Mouse (Mus musculus) CH12.LX (cell line): ENCODE measurements at regions not wholly inside any gene's neighbourhood (a gene's known extent, or its start where the extent isn't known, plus 50 kb on each side); places are given as distances from the start of the nearest gene placed in this dataset.

Experiments used
- DNase-seq: peaks from one replicate; pipeline ENCODE4 v3.0.0-alpha.2; 2013; ENCODE audit errors: extremely low read depth
- H3K27ac ChIP-seq: 2 replicates; pipeline ENCODE4 v1.5.1; 2012; ENCODE audit warnings: low read depth, mild to moderate bottlenecking, control low read depth, moderate library complexity; ENCODE audit not compliant: insufficient read depth
- H3K27me3 ChIP-seq: replicated peaks from 2 replicates; pipeline ENCODE3; 2012; ENCODE audit warnings: inconsistent platforms
- H3K36me3 ChIP-seq, 2 experiments: replicated peaks in 1 of 2; 2 replicates each; pipeline versions ENCODE3 to v1.6.1; 2012; ENCODE audit warnings: inconsistent platforms in 1 of 2, low read length in 1 of 2, mild to moderate bottlenecking in 1 of 2, mixed read lengths in 1 of 2, moderate library complexity in 1 of 2; ENCODE audit not compliant: control insufficient read depth in 1 of 2, insufficient read depth in 1 of 2
- H3K4me1 ChIP-seq, 2 experiments: 2 replicates each; pipeline ENCODE4 v1.6.1; 2012; ENCODE audit warnings: inconsistent platforms in 1 of 2, moderate library complexity in 1 of 2; ENCODE audit not compliant: insufficient read depth in 2 of 2, control insufficient read depth in 1 of 2
- H3K4me2 ChIP-seq: 2 replicates; pipeline ENCODE4 v1.6.1; 2012; ENCODE audit warnings: low read depth, mild to moderate bottlenecking, control low read depth; ENCODE audit not compliant: poor library complexity, insufficient read depth, severe bottlenecking
- H3K4me3 ChIP-seq, 3 experiments: fragments of 150-350 bp in 1 of 3; sonication (generic) in 1 of 3; replicated peaks in 1 of 3; 2 replicates each; pipeline versions ENCODE3 to v1.5.1; 2011 to 2012; ENCODE audit warnings: low read depth in 2 of 3, low read length in 2 of 3, mild to moderate bottlenecking in 2 of 3, moderate library complexity in 2 of 3, control low read depth in 1 of 3, improper control_type of control experiment in 1 of 3, inconsistent platforms in 1 of 3, mixed read lengths in 1 of 3; ENCODE audit not compliant: poor library complexity in 1 of 3
- H3K79me2 ChIP-seq: replicated peaks from 2 replicates; pipeline ENCODE4 v1.6.1; 2012; ENCODE audit warnings: mild to moderate bottlenecking, moderate library complexity; ENCODE audit not compliant: control insufficient read depth, poor library complexity, insufficient read depth, severe bottlenecking; ENCODE audit errors: extremely low read depth
- H3K9ac ChIP-seq: 2 replicates; pipeline ENCODE4 v1.6.1; 2012; ENCODE audit warnings: low read depth, mild to moderate bottlenecking, control low read depth, moderate library complexity; ENCODE audit not compliant: insufficient read depth
- H3K9me3 ChIP-seq: replicated peaks from 2 replicates; pipeline ENCODE3; 2012; ENCODE audit warnings: low read length, inconsistent platforms, mixed read lengths
- BHLHE40 ChIP-seq: IDR thresholded peaks from 2 replicates; pipeline ENCODE4 v1.6.1; 2011; ENCODE audit warnings: mild to moderate bottlenecking, low read depth, low read length, improper control_type of control experiment
- CHD1 ChIP-seq: IDR thresholded peaks from 2 replicates; pipeline ENCODE4 v1.6.1; 2012; ENCODE audit warnings: low read depth, low read length, improper control_type of control experiment, inconsistent platforms
- CHD2 ChIP-seq: IDR thresholded peaks from 2 replicates; pipeline ENCODE4 v1.6.1; 2011; ENCODE audit warnings: low read length, improper control_type of control experiment
- CTCF ChIP-seq, 2 experiments: IDR thresholded peaks in 1 of 2; conservative IDR thresholded peaks in 1 of 2; 2 replicates each; pipeline ENCODE4 v1.5.1; 2011 to 2012; ENCODE audit warnings: low read depth in 2 of 2, low read length in 2 of 2, improper control_type of control experiment in 1 of 2, inconsistent platforms in 1 of 2, mild to moderate bottlenecking in 1 of 2, moderate library complexity in 1 of 2
- ELF1 ChIP-seq: IDR thresholded peaks from 2 replicates; pipeline ENCODE4 v1.6.1; 2014; ENCODE audit warnings: low read depth, mild to moderate bottlenecking, inconsistent platforms, low read length, improper control_type of control experiment
- MAX ChIP-seq: IDR thresholded peaks from 2 replicates; pipeline ENCODE4 v1.6.1; 2011; ENCODE audit warnings: low read length, improper control_type of control experiment
- MEF2A ChIP-seq: IDR thresholded peaks from 2 replicates; pipeline ENCODE4 v1.6.1; 2014; ENCODE audit warnings: low read depth, mild to moderate bottlenecking, inconsistent platforms, low read length, improper control_type of control experiment, borderline replicate concordance
- NELFE ChIP-seq: IDR thresholded peaks from 2 replicates; pipeline ENCODE4 v1.6.1; 2011; ENCODE audit warnings: low read depth, low read length, improper control_type of control experiment
- POLR2AphosphoS2 ChIP-seq: IDR thresholded peaks from 2 replicates; pipeline ENCODE4 v1.6.1; 2011; ENCODE audit warnings: low read depth, low read length, improper control_type of control experiment
- RCOR1 ChIP-seq: conservative IDR thresholded peaks from 2 replicates; pipeline ENCODE4 v1.6.1; 2012; ENCODE audit warnings: low read depth, mild to moderate bottlenecking, inconsistent platforms, low read length, improper control_type of control experiment
- TCF12 ChIP-seq: IDR thresholded peaks from 2 replicates; pipeline ENCODE4 v1.6.1; 2014; ENCODE audit warnings: low read depth, mild to moderate bottlenecking, inconsistent platforms, low read length, improper control_type of control experiment
- USF1 ChIP-seq: IDR thresholded peaks from 2 replicates; pipeline ENCODE4 v1.6.1; 2014; ENCODE audit warnings: low read depth, mild to moderate bottlenecking, inconsistent platforms, low read length, improper control_type of control experiment
- ZMIZ1 ChIP-seq: IDR thresholded peaks from 2 replicates; pipeline ENCODE4 v1.6.1; 2012; ENCODE audit warnings: low read depth, mild to moderate bottlenecking, inconsistent platforms, low read length, improper control_type of control experiment
- ZNF384 ChIP-seq: IDR thresholded peaks from 2 replicates; pipeline ENCODE4 v1.6.1; 2012; ENCODE audit warnings: low read depth, low read length, improper control_type of control experiment, inconsistent platforms
- dilution Hi-C: fragments of 300-500 bp; cut with MboI; formaldehyde crosslinking; loops from 2 replicates; pipeline ENCODE4 v1.14.3; 2020; ENCODE audit warnings: low sequenced_read_pairs; ENCODE audit not compliant: extremely low pct_unique_long_range_greater_than_20kb, extremely low pct_ligation_motif_present
- in situ Hi-C: fragments of 300-500 bp; cut with MboI; formaldehyde crosslinking; loops from 3 replicates; pipeline ENCODE4 v1.14.3; 2019; ENCODE audit warnings: low sequenced_read_pairs, low pct_ligation_motif_present, low pct_unique_long_range_greater_than_20kb, mixed read lengths

DNA sequence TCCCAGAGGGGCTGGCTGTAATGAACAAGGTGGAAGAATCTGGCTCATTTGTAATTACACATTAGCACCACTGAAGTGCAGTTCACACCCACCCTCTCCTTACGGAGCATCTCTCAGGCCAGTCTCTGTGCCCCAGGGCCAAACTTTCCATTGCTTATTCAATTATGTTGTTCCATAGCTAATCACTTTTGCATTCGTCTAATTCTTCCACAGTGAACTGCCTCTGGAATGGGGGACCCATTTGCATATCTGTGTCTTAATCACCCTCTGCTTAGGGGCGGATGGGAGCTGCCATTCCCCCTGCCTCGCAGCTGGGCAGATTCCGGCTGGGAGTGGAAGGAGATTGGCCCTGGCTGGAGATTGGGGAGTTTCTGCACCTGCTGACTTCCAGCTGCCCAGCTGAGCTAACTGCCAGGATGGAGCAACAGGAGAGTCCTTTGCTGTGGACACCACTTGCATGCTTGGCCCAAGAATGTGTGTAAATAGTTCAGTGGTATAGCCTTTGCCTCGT lies 337.2 kb downstream of the Foxo1 start:
- no peak overlapping the region for H3K9ac ChIP-seq
- TF ChIP-seq BHLHE40 (no peak), NELFE (no peak), RCOR1 (no peak), MEF2A (no peak), USF1 (no peak), ELF1 (no peak), ZMIZ1 (no peak), CHD2 (no peak), POLR2AphosphoS2 (no peak), ZNF384 (no peak), TCF12 (no peak)
- TF ChIP-seq, all 38 proteins: peak for 0
- Histone ChIP-seq H3K36me3 (no peaks in the 10 kb centered on the region), H3K9me3 (peaks cover 4% of the 10 kb centered on the region), H3K4me1 (peaks cover 0 to 6% of the 10 kb centered on the region in 2 experiments; a peak in 2 of 4 replicates), H3K4me3 (no peak overlapping the region), H3K27me3 (no peaks in the 10 kb centered on the region), H3K79me2 (no peaks in the 10 kb centered on the region), H3K27ac (no peak overlapping the region), H3K4me2 (no peak overlapping the region)
- dilution Hi-C loops = no loop called here
- in situ Hi-C loops = no loop called here
- DNase-seq = no peak

DNA sequence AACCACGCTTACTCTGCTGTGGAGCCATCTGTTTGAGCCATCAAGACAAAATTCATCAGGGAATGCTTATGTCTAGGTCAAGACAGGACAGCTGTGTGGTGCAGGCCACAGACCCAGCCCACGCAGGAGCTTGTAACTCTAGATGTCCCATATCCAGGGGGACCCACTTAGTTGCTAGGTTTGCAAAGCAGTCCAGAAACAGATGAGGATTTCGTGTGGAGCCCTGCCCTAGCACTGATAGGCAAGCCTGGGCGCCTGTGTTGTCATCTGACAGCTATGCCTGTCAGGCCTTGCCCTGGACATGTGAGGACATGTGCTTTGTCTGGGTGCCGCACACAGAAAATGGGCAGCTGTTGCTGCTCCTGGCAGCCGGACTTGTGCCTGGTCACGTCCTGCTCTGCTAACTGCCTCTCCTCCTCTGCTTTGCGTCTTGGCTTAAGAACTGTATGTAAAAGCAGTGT lies 335.1 kb downstream of the Foxo1 start:
- dilution Hi-C loops = no loop called here

DNA sequence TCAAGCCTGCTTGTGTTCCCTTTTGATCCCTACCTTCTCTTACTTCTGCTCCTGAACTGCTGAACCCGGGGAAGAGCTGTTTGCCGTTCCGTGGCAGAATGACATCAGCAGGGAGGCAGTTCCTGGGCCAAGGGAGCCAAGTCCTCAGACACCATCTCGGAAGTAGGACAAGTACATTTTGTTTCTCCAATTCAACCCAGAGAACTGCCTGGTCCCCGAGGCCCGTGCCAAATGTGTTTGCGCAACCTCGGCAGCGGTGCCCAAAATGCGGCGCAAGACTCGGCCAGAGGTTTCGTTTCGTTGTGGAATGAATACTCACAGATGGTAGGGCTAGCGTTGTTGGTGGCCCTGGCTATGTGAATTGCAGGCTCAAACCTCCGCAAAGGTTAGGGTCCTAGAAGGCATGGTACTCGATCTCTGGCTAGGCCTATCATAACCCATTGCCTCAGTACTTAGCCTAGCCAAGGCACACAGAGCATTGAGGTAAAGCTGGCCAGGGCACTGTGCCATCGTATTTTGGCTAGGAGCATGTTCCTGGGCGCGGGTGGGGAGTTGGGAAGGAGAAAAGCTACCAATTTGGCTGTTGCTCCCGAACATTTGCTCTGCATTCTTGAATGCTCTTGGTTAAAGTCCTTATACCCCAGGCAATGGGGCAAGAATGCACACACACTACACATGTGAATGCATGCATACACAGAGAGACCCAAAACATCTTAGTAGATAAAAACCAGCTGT lies 333.0 kb downstream of the Foxo1 start:
- H3K27ac ChIP-seq = no peak overlapping the region
- dilution Hi-C loops (no loop called here), in situ Hi-C loops (no loop called here)
- DNase-seq = no peak
- no peak overlapping the region for H3K4me2 ChIP-seq
- no peaks in the 10 kb centered on the region for H3K79me2 ChIP-seq
- H3K27me3 ChIP-seq = no peaks in the 10 kb centered on the region
- no peak overlapping the region for H3K4me3 ChIP-seq
- no peak for TF ChIP-seq CHD1
- TF ChIP-seq MAX = no peak
- H3K9ac ChIP-seq = no peak overlapping the region
- H3K36me3 ChIP-seq = no peaks in the 10 kb centered on the region
- H3K4me1 ChIP-seq = peaks cover 0 to 6% of the 10 kb centered on the region in 2 experiments; a peak in 2 of 4 replicates
- no peaks in the 10 kb centered on the region for H3K9me3 ChIP-seq

More for the DNA sequence above, 335.1 kb downstream of the Foxo1 start:
- peak; percentile 92 for TF ChIP-seq CHD1
- TF ChIP-seq CTCF (conservative IDR thresholded peaks at IDR 0.05 in 1 of 2, IDR thresholded peaks at IDR 0.05 in 1 of 2; ENCODE audit: low read depth in 2 of 2, low read length in 2 of 2) = no peak
- H3K4me3 ChIP-seq = no peak overlapping the region
- no peaks in the 10 kb centered on the region for H3K36me3 ChIP-seq
- peaks cover 3% of the 10 kb centered on the region for H3K9me3 ChIP-seq
- H3K79me2 ChIP-seq = no peaks in the 10 kb centered on the region
- H3K4me1 ChIP-seq = peaks cover 0 to 6% of the 10 kb centered on the region in 2 experiments; a peak in 2 of 4 replicates
- H3K27me3 ChIP-seq = no peaks in the 10 kb centered on the region
- H3K9ac ChIP-seq = no peak overlapping the region
- no peak overlapping the region for H3K4me2 ChIP-seq
- peak; percentile 2 for DNase-seq
- no peak overlapping the region for H3K27ac ChIP-seq
- in situ Hi-C loops = no loop called here
